Mouse (Mus musculus) myocyte (in vitro differentiated cells): ENCODE results near the gene Gm44790.

Source experiments
- POLR2A ChIP-seq: IDR thresholded peaks from one replicate; pipeline ENCODE4 v1.6.1; 2011; ENCODE audit warnings: low read depth, mild to moderate bottlenecking, control low read depth, moderate library complexity; ENCODE audit not compliant: insufficient read length
- USF1 ChIP-seq: IDR thresholded peaks from one replicate; pipeline ENCODE4 v1.6.1; 2011; ENCODE audit warnings: low read depth, mild to moderate bottlenecking, control low read depth, moderate library complexity

GRCm38 (mm10) chr6:86441571-86441970, 15.1 kb downstream of the Gm44790 start:
- no peak for TF ChIP-seq USF1
- no peak for TF ChIP-seq POLR2A
